Mouse (Mus musculus): ENCODE results near the gene Mink1. TPM values are rescaled to one million over a fixed set of nuclear protein-coding genes. Genes with fewer than 3 reads are reported as not detected.

Gene Mink1
- total and polyA plus RNA-seq, 2 experiments from 2014 or later: 5.0 to 20.4 TPM

- H3K27ac ChIP-seq (ENCODE audit: low read depth): no peak overlapping the region
- H3K27me3 ChIP-seq (ENCODE audit: control insufficient read depth, insufficient read depth, low read length): no peaks in the 10 kb centered on the region
- TF ChIP-seq CTCF (IDR thresholded peaks at IDR 0.05; ENCODE audit: low read depth): no peak
- no peak for TF ChIP-seq EP300 (IDR thresholded peaks at IDR 0.05; ENCODE audit: low read depth)
- no peaks in the 10 kb centered on the region for H3K9me3 ChIP-seq (replicated peaks; ENCODE audit: control insufficient read depth, low read length)
- ATAC-seq (ENCODE audit: insufficient read depth, low read depth) (no peak), DNase-seq (ENCODE audit: low spot score) (no peak)
- no peaks in the 10 kb centered on the region for H3K36me3 ChIP-seq (replicated peaks; ENCODE audit: control insufficient read depth, insufficient read depth, low read length)
- H3K4me1 ChIP-seq (ENCODE audit: control insufficient read depth, insufficient read depth): peaks cover 11% of the 10 kb centered on the region
- WGBS: 70% methylated on average over 3 of the region's 3 CpGs
- no peak overlapping the region for H3K4me2 ChIP-seq (ENCODE audit: low read depth, low read length)
- H3K9ac ChIP-seq (replicated peaks; ENCODE audit: low read depth, low read length): no peak overlapping the region
- no peak overlapping the region for H3K4me3 ChIP-seq (ENCODE audit: low read depth, low read length)
These were observed 14.5 kb downstream of the Mink1 start for GRCm38 (mm10) chr11:70577201-70577600.

- WGBS: 83% methylated on average over 6 of the region's 6 CpGs
- H3K4me3 ChIP-seq (ENCODE audit: low read depth, low read length): no peak overlapping the region
- no peaks in the 10 kb centered on the region for H3K36me3 ChIP-seq (replicated peaks; ENCODE audit: control insufficient read depth, insufficient read depth, low read length)
- no peaks in the 10 kb centered on the region for H3K27me3 ChIP-seq (ENCODE audit: control insufficient read depth, insufficient read depth, low read length)
- H3K9me3 ChIP-seq (replicated peaks; ENCODE audit: control insufficient read depth, low read length): no peaks in the 10 kb centered on the region
- DNase-seq (ENCODE audit: low spot score) (no peak), ATAC-seq (ENCODE audit: insufficient read depth, low read depth) (no peak)
- no peak for TF ChIP-seq CTCF (IDR thresholded peaks at IDR 0.05; ENCODE audit: low read depth)
- no peak for TF ChIP-seq EP300 (IDR thresholded peaks at IDR 0.05; ENCODE audit: low read depth)
- H3K27ac ChIP-seq (ENCODE audit: low read depth): no peak overlapping the region
- H3K9ac ChIP-seq (replicated peaks; ENCODE audit: low read depth, low read length): no peak overlapping the region
- H3K4me2 ChIP-seq (ENCODE audit: low read depth, low read length): no peak overlapping the region
- H3K4me1 ChIP-seq (ENCODE audit: control insufficient read depth, insufficient read depth): peaks cover 17% of the 10 kb centered on the region
These were observed 16.3 kb downstream of the Mink1 start for GRCm38 (mm10) chr11:70578962-70579361.

- H3K4me2 ChIP-seq (ENCODE audit: low read depth, low read length): no peak overlapping the region
- 79% methylated on average over 9 of the region's 9 CpGs for WGBS
- no peaks in the 10 kb centered on the region for H3K27me3 ChIP-seq (ENCODE audit: control insufficient read depth, insufficient read depth, low read length)
- no peaks in the 10 kb centered on the region for H3K36me3 ChIP-seq (replicated peaks; ENCODE audit: control insufficient read depth, insufficient read depth, low read length)
- DNase-seq (ENCODE audit: low spot score) (no peak), ATAC-seq (ENCODE audit: insufficient read depth, low read depth) (no peak)
- H3K9ac ChIP-seq (replicated peaks; ENCODE audit: low read depth, low read length): no peak overlapping the region
- TF ChIP-seq CTCF (IDR thresholded peaks at IDR 0.05; ENCODE audit: low read depth) (no peak), EP300 (IDR thresholded peaks at IDR 0.05; ENCODE audit: low read depth) (no peak)
- H3K4me3 ChIP-seq (ENCODE audit: low read depth, low read length): no peak overlapping the region
- H3K27ac ChIP-seq (ENCODE audit: low read depth): no peak overlapping the region; the same call in 1 of the 2 replicates
- H3K9me3 ChIP-seq (replicated peaks; ENCODE audit: control insufficient read depth, low read length): no peaks in the 10 kb centered on the region
- peaks cover 24% of the 10 kb centered on the region for H3K4me1 ChIP-seq (ENCODE audit: control insufficient read depth, insufficient read depth)
These were observed 17.2 kb downstream of the Mink1 start for GRCm38 (mm10) chr11:70579710-70580357.

GRCm38 (mm10) chr11:70580358-70580720 lies 17.7 kb downstream of the Mink1 start:
- Histone ChIP-seq H3K9me3 (replicated peaks; ENCODE audit: control insufficient read depth, low read length) (no peaks in the 10 kb centered on the region), H3K9ac (replicated peaks; ENCODE audit: low read depth, low read length) (no peak overlapping the region), H3K4me2 (ENCODE audit: low read depth, low read length) (no peak overlapping the region), H3K36me3 (replicated peaks; ENCODE audit: control insufficient read depth, insufficient read depth, low read length) (no peaks in the 10 kb centered on the region), H3K4me3 (ENCODE audit: low read depth, low read length) (no peak overlapping the region), H3K27me3 (ENCODE audit: control insufficient read depth, insufficient read depth, low read length) (no peaks in the 10 kb centered on the region), H3K27ac (ENCODE audit: low read depth) (no peak overlapping the region; the same call in 1 of the 2 replicates), H3K4me1 (ENCODE audit: control insufficient read depth, insufficient read depth) (peaks cover 29% of the 10 kb centered on the region)
- ATAC-seq (ENCODE audit: insufficient read depth, low read depth) (no peak), DNase-seq (ENCODE audit: low spot score) (no peak)
- TF ChIP-seq EP300 (IDR thresholded peaks at IDR 0.05; ENCODE audit: low read depth): no peak
- TF ChIP-seq CTCF (IDR thresholded peaks at IDR 0.05; ENCODE audit: low read depth): no peak
- 65% methylated on average over 5 of the region's 5 CpGs for WGBS

GRCm38 (mm10) chr11:70580921-70581320 lies 18.2 kb downstream of the Mink1 start:
- TF ChIP-seq CTCF (IDR thresholded peaks at IDR 0.05; ENCODE audit: low read depth): no peak
- TF ChIP-seq EP300 (IDR thresholded peaks at IDR 0.05; ENCODE audit: low read depth): no peak
- Histone ChIP-seq H3K4me3 (ENCODE audit: low read depth, low read length) (no peak overlapping the region), H3K9ac (replicated peaks; ENCODE audit: low read depth, low read length) (no peak overlapping the region), H3K27ac (ENCODE audit: low read depth) (no peak overlapping the region), H3K36me3 (replicated peaks; ENCODE audit: control insufficient read depth, insufficient read depth, low read length) (no peaks in the 10 kb centered on the region), H3K4me2 (ENCODE audit: low read depth, low read length) (no peak overlapping the region), H3K27me3 (ENCODE audit: control insufficient read depth, insufficient read depth, low read length) (no peaks in the 10 kb centered on the region), H3K4me1 (ENCODE audit: control insufficient read depth, insufficient read depth) (peaks cover 35% of the 10 kb centered on the region), H3K9me3 (replicated peaks; ENCODE audit: control insufficient read depth, low read length) (no peaks in the 10 kb centered on the region)
- 63% methylated on average over 3 of the region's 3 CpGs for WGBS
- no peak for ATAC-seq (ENCODE audit: insufficient read depth, low read depth)
- no peak for DNase-seq (ENCODE audit: low spot score)

- WGBS: 47% methylated on average over 3 of the region's 3 CpGs
- Histone ChIP-seq H3K4me3 (ENCODE audit: low read depth, low read length) (no peak overlapping the region), H3K27ac (ENCODE audit: low read depth) (no peak overlapping the region), H3K9ac (replicated peaks; ENCODE audit: low read depth, low read length) (no peak overlapping the region), H3K4me2 (ENCODE audit: low read depth, low read length) (no peak overlapping the region), H3K36me3 (replicated peaks; ENCODE audit: control insufficient read depth, insufficient read depth, low read length) (no peaks in the 10 kb centered on the region), H3K9me3 (replicated peaks; ENCODE audit: control insufficient read depth, low read length) (no peaks in the 10 kb centered on the region), H3K4me1 (ENCODE audit: control insufficient read depth, insufficient read depth) (peaks cover 36% of the 10 kb centered on the region), H3K27me3 (ENCODE audit: control insufficient read depth, insufficient read depth, low read length) (no peaks in the 10 kb centered on the region)
- DNase-seq (ENCODE audit: low spot score) (no peak), ATAC-seq (ENCODE audit: insufficient read depth, low read depth) (no peak)
- TF ChIP-seq CTCF (IDR thresholded peaks at IDR 0.05; ENCODE audit: low read depth) (no peak), EP300 (IDR thresholded peaks at IDR 0.05; ENCODE audit: low read depth) (no peak)
These were observed 19.5 kb downstream of the Mink1 start for GRCm38 (mm10) chr11:70582196-70582595.

Measured in heart, postnatal 0 days (tissue).